Mouse (Mus musculus): ENCODE data around the gene Egfl6. TPM values are rescaled to one million over a fixed set of nuclear protein-coding genes. Genes with fewer than 3 reads are reported as not detected.
"Not testable (repeated sequence)": the region's sequence is repeated elsewhere in the genome, so short reads cannot be mapped to it uniquely, and the experiment has no call there.

Egfl6 gene
- polyA plus RNA-seq, 1 experiment from 2014 or later = 4.2 TPM

- WGBS (ENCODE audit: insufficient replicate concordance) = 47% methylated on average over 6 of the region's 6 CpGs
Measured at GRCm38 (mm10) chrX:166531671-166532070, 53.8 kb downstream of the Egfl6 start.

GRCm38 (mm10) chrX:166528126-166528525 is 57.4 kb downstream of the Egfl6 start:
- 77% methylated on average over 3 of the region's 3 CpGs for WGBS (ENCODE audit: insufficient replicate concordance)
- H3K9me3 ChIP-seq (replicated peaks; ENCODE audit: control insufficient read depth, low read length) = no peaks in the 10 kb centered on the region
- H3K9ac ChIP-seq (ENCODE audit: low read depth, low read length) = no peak overlapping the region
- no peak overlapping the region for H3K4me2 ChIP-seq
- H3K4me1 ChIP-seq (ENCODE audit: control insufficient read depth, insufficient read depth, low read length) = no peaks in the 10 kb centered on the region
- no peaks in the 10 kb centered on the region for H3K27me3 ChIP-seq (ENCODE audit: control insufficient read depth, insufficient read depth, low read length)
- H3K36me3 ChIP-seq (ENCODE audit: control insufficient read depth, insufficient read depth, low read length) = no peaks in the 10 kb centered on the region
- H3K4me3 ChIP-seq (ENCODE audit: low read depth, low read length) = no peak overlapping the region
- no peak for ATAC-seq (replicated peaks; ENCODE audit: insufficient number of reproducible peaks, low FRiP score, low TSS enrichment)
- no peak overlapping the region for H3K27ac ChIP-seq (ENCODE audit: low read depth, low read length)

More at GRCm38 (mm10) chrX:166531671-166532070, 53.8 kb downstream of the Egfl6 start:
- ATAC-seq (replicated peaks; ENCODE audit: insufficient number of reproducible peaks, low FRiP score, low TSS enrichment) = no peak
- no peak overlapping the region for H3K27ac ChIP-seq (ENCODE audit: low read depth, low read length)
- H3K4me2 ChIP-seq = no peak overlapping the region
- H3K36me3 ChIP-seq (ENCODE audit: control insufficient read depth, insufficient read depth, low read length) = no peaks in the 10 kb centered on the region
- H3K4me3 ChIP-seq (ENCODE audit: low read depth, low read length) = no peak overlapping the region
- no peaks in the 10 kb centered on the region for H3K4me1 ChIP-seq (ENCODE audit: control insufficient read depth, insufficient read depth, low read length)
- H3K27me3 ChIP-seq (ENCODE audit: control insufficient read depth, insufficient read depth, low read length) = no peaks in the 10 kb centered on the region
- no peaks in the 10 kb centered on the region for H3K9me3 ChIP-seq (replicated peaks; ENCODE audit: control insufficient read depth, low read length)
- no peak overlapping the region for H3K9ac ChIP-seq (ENCODE audit: low read depth, low read length)

GRCm38 (mm10) chrX:166525637-166526315 is 59.7 kb downstream of the Egfl6 start:
- no peak overlapping the region for H3K4me2 ChIP-seq
- no peaks in the 10 kb centered on the region for H3K4me1 ChIP-seq (ENCODE audit: control insufficient read depth, insufficient read depth, low read length)
- no peak overlapping the region for H3K27ac ChIP-seq (ENCODE audit: low read depth, low read length)
- H3K9ac ChIP-seq (ENCODE audit: low read depth, low read length) = no peak overlapping the region
- no peaks in the 10 kb centered on the region for H3K36me3 ChIP-seq (ENCODE audit: control insufficient read depth, insufficient read depth, low read length)
- no peak overlapping the region for H3K4me3 ChIP-seq (ENCODE audit: low read depth, low read length)
- H3K27me3 ChIP-seq (ENCODE audit: control insufficient read depth, insufficient read depth, low read length) = no peaks in the 10 kb centered on the region
- no peaks in the 10 kb centered on the region for H3K9me3 ChIP-seq (replicated peaks; ENCODE audit: control insufficient read depth, low read length)
- no peak for ATAC-seq (replicated peaks; ENCODE audit: insufficient number of reproducible peaks, low FRiP score, low TSS enrichment)
- WGBS (ENCODE audit: insufficient replicate concordance) = 87% methylated on average over 2 of the region's 2 CpGs

GRCm38 (mm10) chrX:166520782-166521181 is 64.7 kb downstream of the Egfl6 start:
- Histone ChIP-seq H3K36me3 (ENCODE audit: control insufficient read depth, insufficient read depth, low read length) (no peaks in the 10 kb centered on the region), H3K4me3 (ENCODE audit: low read depth, low read length) (no peak overlapping the region), H3K9me3 (replicated peaks; ENCODE audit: control insufficient read depth, low read length) (no peaks in the 10 kb centered on the region), H3K27me3 (ENCODE audit: control insufficient read depth, insufficient read depth, low read length) (no peaks in the 10 kb centered on the region), H3K9ac (ENCODE audit: low read depth, low read length) (no peak overlapping the region), H3K4me2 (no peak overlapping the region), H3K27ac (ENCODE audit: low read depth, low read length) (no peak overlapping the region), H3K4me1 (ENCODE audit: control insufficient read depth, insufficient read depth, low read length) (no peaks in the 10 kb centered on the region)
- 73% methylated on average over 5 of the region's 5 CpGs for WGBS (ENCODE audit: insufficient replicate concordance)
- ATAC-seq (replicated peaks; ENCODE audit: insufficient number of reproducible peaks, low FRiP score, low TSS enrichment) = no peak

GRCm38 (mm10) chrX:166518345-166518744 is 67.2 kb downstream of the Egfl6 start, which contains the start of gene Tceanc:
Tceanc (minus strand) TSS chrX:166518567.
- Histone ChIP-seq H3K4me1 (ENCODE audit: control insufficient read depth, insufficient read depth, low read length) (no peaks in the 10 kb centered on the region), H3K4me2 (no peak within 1 kb of the TSS), H3K27ac (ENCODE audit: low read depth, low read length) (no peak within 1 kb of the TSS), H3K36me3 (ENCODE audit: control insufficient read depth, insufficient read depth, low read length) (no peaks in the 10 kb centered on the region), H3K4me3 (ENCODE audit: low read depth, low read length) (no peak within 1 kb of the TSS), H3K27me3 (ENCODE audit: control insufficient read depth, insufficient read depth, low read length) (no peaks in the 10 kb centered on the region), H3K9ac (ENCODE audit: low read depth, low read length) (no peak within 1 kb of the TSS), H3K9me3 (replicated peaks; ENCODE audit: control insufficient read depth, low read length) (no peaks in the 10 kb centered on the region)
- no peak for ATAC-seq (replicated peaks; ENCODE audit: insufficient number of reproducible peaks, low FRiP score, low TSS enrichment)
- 75% methylated on average over 16 of the region's 16 CpGs for WGBS (ENCODE audit: insufficient replicate concordance)

GRCm38 (mm10) chrX:166516631-166517030 is 68.9 kb downstream of the Egfl6 start:
- H3K4me1 ChIP-seq (ENCODE audit: control insufficient read depth, insufficient read depth, low read length) = no peaks in the 10 kb centered on the region
- WGBS (ENCODE audit: insufficient replicate concordance) = 100% methylated on average over 1 of the region's 1 CpGs
- no peaks in the 10 kb centered on the region for H3K27me3 ChIP-seq (ENCODE audit: control insufficient read depth, insufficient read depth, low read length)
- no peak overlapping the region for H3K4me2 ChIP-seq
- no peaks in the 10 kb centered on the region for H3K36me3 ChIP-seq (ENCODE audit: control insufficient read depth, insufficient read depth, low read length)
- no peak overlapping the region for H3K27ac ChIP-seq (ENCODE audit: low read depth, low read length)
- H3K9ac ChIP-seq (ENCODE audit: low read depth, low read length) = no peak overlapping the region
- no peaks in the 10 kb centered on the region for H3K9me3 ChIP-seq (replicated peaks; ENCODE audit: control insufficient read depth, low read length)
- ATAC-seq (replicated peaks; ENCODE audit: insufficient number of reproducible peaks, low FRiP score, low TSS enrichment) = no peak
- H3K4me3 ChIP-seq (ENCODE audit: low read depth, low read length) = no peak overlapping the region

- Histone ChIP-seq H3K4me3 (ENCODE audit: low read depth, low read length) (no peak overlapping the region), H3K9ac (ENCODE audit: low read depth, low read length) (no peak overlapping the region), H3K4me1 (ENCODE audit: control insufficient read depth, insufficient read depth, low read length) (no peaks in the 10 kb centered on the region), H3K27me3 (ENCODE audit: control insufficient read depth, insufficient read depth, low read length) (no peaks in the 10 kb centered on the region), H3K9me3 (replicated peaks; ENCODE audit: control insufficient read depth, low read length) (no peaks in the 10 kb centered on the region), H3K27ac (ENCODE audit: low read depth, low read length) (no peak overlapping the region), H3K36me3 (ENCODE audit: control insufficient read depth, insufficient read depth, low read length) (no peaks in the 10 kb centered on the region), H3K4me2 (no peak overlapping the region)
- WGBS (ENCODE audit: insufficient replicate concordance) = 80% methylated on average over 3 of the region's 3 CpGs
- no peak for ATAC-seq (replicated peaks; ENCODE audit: insufficient number of reproducible peaks, low FRiP score, low TSS enrichment)
Measured at GRCm38 (mm10) chrX:166515923-166516322, 69.6 kb downstream of the Egfl6 start.

- ATAC-seq (replicated peaks; ENCODE audit: insufficient number of reproducible peaks, low FRiP score, low TSS enrichment); H3K9me3 ChIP-seq (replicated peaks; ENCODE audit: control insufficient read depth, low read length); H3K4me1 ChIP-seq (ENCODE audit: control insufficient read depth, insufficient read depth, low read length); H3K27ac ChIP-seq (ENCODE audit: low read depth, low read length); H3K27me3 ChIP-seq (ENCODE audit: control insufficient read depth, insufficient read depth, low read length); H3K9ac ChIP-seq (ENCODE audit: low read depth, low read length); H3K4me3 ChIP-seq (ENCODE audit: low read depth, low read length); H3K36me3 ChIP-seq (ENCODE audit: control insufficient read depth, insufficient read depth, low read length): not testable (repeated sequence)
- H3K4me2 ChIP-seq = peak overlapping the region; percentile 43
- WGBS (ENCODE audit: insufficient replicate concordance) = 29% methylated on average over 12 of the region's 12 CpGs
Measured at GRCm38 (mm10) chrX:166514035-166514434, 71.5 kb downstream of the Egfl6 start.

- H3K4me3 ChIP-seq (ENCODE audit: low read depth, low read length) = no peak overlapping the region
- H3K36me3 ChIP-seq (ENCODE audit: control insufficient read depth, insufficient read depth, low read length) = no peaks in the 10 kb centered on the region
- no peak for ATAC-seq (replicated peaks; ENCODE audit: insufficient number of reproducible peaks, low FRiP score, low TSS enrichment)
- H3K4me2 ChIP-seq = no peak overlapping the region
- H3K4me1 ChIP-seq (ENCODE audit: control insufficient read depth, insufficient read depth, low read length) = no peaks in the 10 kb centered on the region
- no peaks in the 10 kb centered on the region for H3K27me3 ChIP-seq (ENCODE audit: control insufficient read depth, insufficient read depth, low read length)
- no peak overlapping the region for H3K27ac ChIP-seq (ENCODE audit: low read depth, low read length)
- no peaks in the 10 kb centered on the region for H3K9me3 ChIP-seq (replicated peaks; ENCODE audit: control insufficient read depth, low read length)
- no peak overlapping the region for H3K9ac ChIP-seq (ENCODE audit: low read depth, low read length)
- WGBS (ENCODE audit: insufficient replicate concordance) = 80% methylated on average over 4 of the region's 4 CpGs
Measured at GRCm38 (mm10) chrX:166512071-166512470, 73.4 kb downstream of the Egfl6 start.

All from heart, embryonic 11.5 days (tissue).